Mouse (Mus musculus): ENCODE results near the gene Mdp1. TPM values are rescaled to one million over a fixed set of nuclear protein-coding genes. Genes with fewer than 3 reads are reported as not detected.
A peak's percentile ranks its signal among the peaks of the same experiment; 100 is the strongest.

The Mdp1 gene
- polyA plus RNA-seq, 1 experiment from 2014 or later, result 71.3 TPM

DNA sequence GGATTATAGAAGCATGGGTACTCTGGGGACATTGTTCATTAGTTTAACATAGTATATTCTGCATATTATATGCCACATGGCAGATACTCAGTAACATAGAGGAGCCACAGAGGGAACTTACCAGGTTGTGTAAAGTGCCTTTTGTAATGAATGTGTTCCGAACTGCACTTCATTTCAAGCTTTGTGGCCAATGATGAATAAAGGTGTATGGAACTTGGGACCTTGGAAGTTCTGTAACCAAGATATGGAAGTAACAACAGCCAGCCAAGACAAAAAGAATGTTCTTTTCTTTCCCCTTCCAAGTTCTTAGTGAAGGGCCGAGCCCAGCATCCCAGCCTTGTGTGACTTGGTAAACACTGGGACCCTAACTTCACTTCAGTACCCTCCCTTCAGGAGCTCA, 10.4 kb downstream of the Mdp1 start, which contains the start of gene Tssk4:
Tssk4 (plus strand) TSS at position 301 of the 400 bp plus-strand sequence.
- Histone ChIP-seq H3K4me2 (ENCODE audit: low read length) (no peak within 1 kb of the TSS), H3K4me3 (replicated peaks; ENCODE audit: low read length) (no peak within 1 kb of the TSS), H3K27me3 (replicated peaks; ENCODE audit: control insufficient read depth, insufficient read depth, low read length) (no peaks in the 10 kb centered on the region), H3K9ac (replicated peaks; ENCODE audit: low read depth, low read length) (no peak within 1 kb of the TSS), H3K4me1 (replicated peaks; ENCODE audit: control insufficient read depth, insufficient read depth, low read length) (peaks cover 4% of the 10 kb centered on the region), H3K27ac (ENCODE audit: low read length) (no peak within 1 kb of the TSS), H3K9me3 (ENCODE audit: control insufficient read depth, low read length) (no peaks in the 10 kb centered on the region), H3K36me3 (ENCODE audit: control insufficient read depth, insufficient read depth) (no peaks in the 10 kb centered on the region)
- 96% methylated on average over 2 of the region's 2 CpGs for WGBS
- no peak for ATAC-seq

DNA sequence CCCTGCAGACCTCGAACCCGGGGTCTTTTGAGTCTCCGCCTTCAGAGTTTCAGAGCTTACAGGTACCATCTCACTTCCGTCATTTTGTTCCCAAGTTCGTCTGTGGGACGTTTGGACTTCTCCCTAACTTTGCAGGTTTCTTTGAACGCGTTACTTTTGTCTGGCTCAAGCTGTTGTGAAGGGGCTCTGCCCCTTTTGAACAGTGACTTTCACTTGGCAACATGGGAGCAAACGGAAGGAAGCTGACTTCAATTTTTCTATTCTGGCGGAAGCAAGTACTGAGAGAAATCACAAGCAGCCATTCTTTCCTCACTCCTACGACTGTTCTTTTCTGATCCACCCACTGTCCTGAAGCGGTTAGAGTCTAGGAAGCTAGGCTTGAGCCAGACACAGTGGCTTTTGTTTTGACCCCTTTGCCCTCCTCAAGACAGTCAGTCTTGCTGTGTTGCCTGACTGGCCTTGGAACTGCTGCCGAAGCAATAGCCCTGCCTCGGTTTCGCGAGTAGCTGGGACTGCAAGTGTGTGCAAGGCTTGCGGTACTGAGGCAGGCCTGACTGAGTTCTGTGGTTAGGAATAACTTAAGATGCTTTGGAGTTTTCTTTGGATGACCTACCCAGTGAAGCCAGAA, 15.9 kb downstream of the Mdp1 start:
- H3K9me3 ChIP-seq (ENCODE audit: control insufficient read depth, low read length), result no peaks in the 10 kb centered on the region
- H3K4me1 ChIP-seq (replicated peaks; ENCODE audit: control insufficient read depth, insufficient read depth, low read length), result peaks cover 21% of the 10 kb centered on the region
- no peak for ATAC-seq
- H3K27ac ChIP-seq (ENCODE audit: low read length), result no peak overlapping the region
- H3K36me3 ChIP-seq (ENCODE audit: control insufficient read depth, insufficient read depth), result peaks cover 9% of the 10 kb centered on the region
- H3K27me3 ChIP-seq (replicated peaks; ENCODE audit: control insufficient read depth, insufficient read depth, low read length), result no peaks in the 10 kb centered on the region
- H3K9ac ChIP-seq (replicated peaks; ENCODE audit: low read depth, low read length), result peak overlapping the region; percentile 97
- WGBS, result 25% methylated on average over 17 of the region's 17 CpGs
- peak overlapping the region; percentile 99 for H3K4me3 ChIP-seq (replicated peaks; ENCODE audit: low read length)
- peak overlapping the region; percentile 84 for H3K4me2 ChIP-seq (ENCODE audit: low read length)

DNA sequence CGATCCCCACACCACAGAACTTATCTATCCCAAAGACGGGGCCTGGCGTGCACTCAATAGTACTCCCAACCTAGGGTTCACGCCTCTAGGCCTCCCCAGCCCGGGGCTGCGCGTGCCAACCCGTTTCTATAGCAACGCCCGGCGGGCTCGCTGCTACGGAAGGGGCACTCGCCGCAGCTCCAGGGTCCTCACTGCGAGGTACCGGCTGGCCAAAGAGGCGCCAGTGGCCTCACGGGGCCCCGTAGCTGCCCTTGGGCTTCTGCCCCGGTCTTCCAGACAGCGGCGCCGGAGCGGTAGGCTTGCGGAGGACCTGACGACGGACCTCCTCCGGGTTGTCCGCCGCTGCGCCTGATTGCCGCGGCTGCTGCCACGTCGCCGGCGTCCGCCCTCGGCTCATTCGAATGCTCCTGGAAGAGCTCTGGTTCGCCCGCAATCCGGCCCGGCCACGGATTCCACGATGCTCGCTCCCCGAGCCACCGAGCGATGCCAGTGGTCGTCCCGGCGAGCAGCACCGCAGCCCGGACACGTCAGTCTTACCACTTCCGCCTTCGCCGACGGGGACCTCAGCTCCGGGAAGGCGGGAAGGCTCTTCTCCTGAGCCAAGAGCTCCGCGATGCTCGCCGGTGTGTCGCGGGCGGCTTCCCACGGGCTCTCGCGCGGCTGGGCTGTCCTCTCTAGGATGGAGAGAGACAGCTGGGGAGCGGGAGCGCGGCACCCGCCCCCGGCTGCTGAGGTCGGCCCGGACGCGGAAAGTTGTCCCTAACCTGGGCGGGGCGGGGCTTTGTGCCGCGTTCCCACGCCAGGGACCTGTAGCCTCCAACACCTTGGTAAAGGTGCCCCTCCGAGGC, 17.0 kb downstream of the Mdp1 start, which contains the start of gene Tm9sf1:
Tm9sf1 (minus strand) TSS at position 747 of the 848 bp plus-strand sequence.
- Histone ChIP-seq H3K9me3 (ENCODE audit: control insufficient read depth, low read length) (no peaks in the 10 kb centered on the region), H3K9ac (replicated peaks; ENCODE audit: low read depth, low read length) (peak within 1 kb of the TSS; percentile 97), H3K4me1 (replicated peaks; ENCODE audit: control insufficient read depth, insufficient read depth, low read length) (peaks cover 21% of the 10 kb centered on the region), H3K27me3 (replicated peaks; ENCODE audit: control insufficient read depth, insufficient read depth, low read length) (no peaks in the 10 kb centered on the region), H3K36me3 (ENCODE audit: control insufficient read depth, insufficient read depth) (peaks cover 9% of the 10 kb centered on the region), H3K4me3 (replicated peaks; ENCODE audit: low read length) (peak within 1 kb of the TSS; percentile 99), H3K4me2 (ENCODE audit: low read length) (peak within 1 kb of the TSS; percentile 84), H3K27ac (ENCODE audit: low read length) (peak within 1 kb of the TSS; percentile 97)
- ATAC-seq, result peak; percentile 91
- WGBS, result under 1% methylated on average over 89 of the region's 89 CpGs

DNA sequence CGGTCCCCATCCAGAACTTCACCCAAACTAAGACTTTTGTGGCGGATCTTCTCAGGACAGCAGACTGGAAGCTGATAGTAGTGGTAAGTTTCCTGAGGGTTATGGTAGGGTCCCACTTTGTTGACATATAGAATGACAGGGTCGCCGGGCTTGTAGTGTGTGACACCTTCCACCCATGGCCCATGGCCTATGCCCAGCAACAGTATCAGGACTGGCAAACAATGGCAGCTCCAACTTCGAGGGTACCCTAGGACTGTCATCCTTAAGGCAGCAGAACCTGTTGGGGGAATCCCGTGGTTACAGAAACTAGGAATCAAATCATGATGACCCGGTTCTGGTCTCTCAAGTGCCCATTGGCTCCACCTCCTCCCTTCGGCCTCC, 17.6 kb downstream of the Mdp1 start:
- Histone ChIP-seq H3K27me3 (replicated peaks; ENCODE audit: control insufficient read depth, insufficient read depth, low read length) (no peaks in the 10 kb centered on the region), H3K9me3 (ENCODE audit: control insufficient read depth, low read length) (no peaks in the 10 kb centered on the region), H3K4me2 (ENCODE audit: low read length) (peak overlapping the region; percentile 84), H3K27ac (ENCODE audit: low read length) (peak overlapping the region; percentile 97), H3K9ac (replicated peaks; ENCODE audit: low read depth, low read length) (peak overlapping the region; percentile 97), H3K4me1 (replicated peaks; ENCODE audit: control insufficient read depth, insufficient read depth, low read length) (peaks cover 21% of the 10 kb centered on the region), H3K36me3 (ENCODE audit: control insufficient read depth, insufficient read depth) (peaks cover 14% of the 10 kb centered on the region), H3K4me3 (replicated peaks; ENCODE audit: low read length) (peak overlapping the region; percentile 99)
- peak; percentile 35 for ATAC-seq
- WGBS, result 23% methylated on average over 8 of the region's 8 CpGs

DNA sequence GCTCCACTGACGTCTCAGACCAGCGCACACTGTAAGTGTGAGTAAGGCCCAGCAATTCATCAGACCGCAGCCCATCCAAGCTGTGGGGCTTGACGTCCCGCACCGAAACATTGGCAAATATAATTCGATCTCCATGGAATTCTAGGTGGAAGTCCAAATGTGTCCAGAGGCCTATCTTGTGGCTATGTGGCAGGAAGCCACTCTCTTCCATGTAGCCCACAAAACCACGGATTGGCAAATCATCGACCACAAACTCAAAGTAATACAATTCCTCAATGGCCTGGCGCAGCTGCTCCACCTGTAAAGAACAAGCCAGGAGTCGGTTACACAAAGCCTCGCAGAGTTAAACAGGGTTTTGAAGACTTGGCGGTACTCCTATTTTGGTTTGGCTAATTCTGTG, 19.0 kb downstream of the Mdp1 start:
- H3K4me1 ChIP-seq (replicated peaks; ENCODE audit: control insufficient read depth, insufficient read depth, low read length), result peaks cover 21% of the 10 kb centered on the region
- no peaks in the 10 kb centered on the region for H3K9me3 ChIP-seq (ENCODE audit: control insufficient read depth, low read length)
- H3K36me3 ChIP-seq (ENCODE audit: control insufficient read depth, insufficient read depth), result peaks cover 20% of the 10 kb centered on the region
- H3K4me3 ChIP-seq (replicated peaks; ENCODE audit: low read length), result no peak overlapping the region
- WGBS, result 98% methylated on average over 13 of the region's 13 CpGs
- no peak overlapping the region for H3K9ac ChIP-seq (replicated peaks; ENCODE audit: low read depth, low read length)
- H3K27me3 ChIP-seq (replicated peaks; ENCODE audit: control insufficient read depth, insufficient read depth, low read length), result no peaks in the 10 kb centered on the region
- no peak for ATAC-seq
- H3K4me2 ChIP-seq (ENCODE audit: low read length), result no peak overlapping the region
- no peak overlapping the region for H3K27ac ChIP-seq (ENCODE audit: low read length)

DNA sequence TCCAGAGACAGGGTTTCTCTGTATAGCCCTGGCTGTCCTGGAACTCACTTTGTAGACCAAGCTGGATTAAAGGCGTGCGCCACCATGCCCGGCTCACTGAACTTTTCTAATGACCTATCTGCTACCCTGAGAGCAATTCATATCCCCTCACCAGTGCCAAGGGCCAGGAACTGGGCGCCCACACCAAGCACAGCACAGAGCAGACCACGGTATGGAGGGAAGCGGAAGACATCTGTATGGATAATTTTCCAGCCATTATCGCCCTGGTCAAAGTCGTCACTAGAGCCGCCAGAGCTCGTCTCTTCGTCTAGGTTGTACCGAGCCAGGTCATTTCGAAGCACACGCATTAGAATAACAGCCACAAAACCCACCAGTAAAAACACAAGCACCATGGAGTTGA, 19.5 kb downstream of the Mdp1 start:
- Histone ChIP-seq H3K27ac (ENCODE audit: low read length) (no peak overlapping the region), H3K4me1 (replicated peaks; ENCODE audit: control insufficient read depth, insufficient read depth, low read length) (peaks cover 24% of the 10 kb centered on the region), H3K4me3 (replicated peaks; ENCODE audit: low read length) (no peak overlapping the region), H3K9me3 (ENCODE audit: control insufficient read depth, low read length) (no peaks in the 10 kb centered on the region), H3K36me3 (ENCODE audit: control insufficient read depth, insufficient read depth) (peaks cover 20% of the 10 kb centered on the region), H3K27me3 (replicated peaks; ENCODE audit: control insufficient read depth, insufficient read depth, low read length) (no peaks in the 10 kb centered on the region), H3K9ac (replicated peaks; ENCODE audit: low read depth, low read length) (no peak overlapping the region), H3K4me2 (ENCODE audit: low read length) (no peak overlapping the region)
- WGBS, result 98% methylated on average over 14 of the region's 14 CpGs
- no peak for ATAC-seq

DNA sequence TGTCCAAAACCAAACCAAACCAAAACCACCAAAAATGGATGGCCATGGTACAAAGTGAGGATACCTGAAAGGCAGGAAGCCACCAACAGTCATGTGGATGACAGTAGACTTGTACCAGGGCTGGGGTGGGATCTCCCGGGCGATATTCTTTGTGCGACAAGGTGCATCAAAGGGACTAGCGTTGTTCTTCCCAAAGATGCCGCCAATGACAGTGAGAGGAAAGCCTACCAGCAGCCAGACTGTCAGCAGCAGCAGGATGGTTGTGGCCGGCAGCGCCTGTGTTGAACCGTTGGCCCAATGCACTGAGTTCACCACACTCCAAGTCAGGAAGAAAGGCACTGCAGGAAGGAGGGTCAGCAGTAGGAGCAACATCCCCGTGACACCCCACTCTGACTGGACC, 22.5 kb downstream of the Mdp1 start, which contains the start of gene Gm49378:
Gm49378 (minus strand) TSS at position 101 of the 400 bp plus-strand sequence.
- Histone ChIP-seq H3K36me3 (ENCODE audit: control insufficient read depth, insufficient read depth) (peaks cover 22% of the 10 kb centered on the region), H3K9me3 (ENCODE audit: control insufficient read depth, low read length) (no peaks in the 10 kb centered on the region), H3K9ac (replicated peaks; ENCODE audit: low read depth, low read length) (no peak within 1 kb of the TSS), H3K4me1 (replicated peaks; ENCODE audit: control insufficient read depth, insufficient read depth, low read length) (peaks cover 24% of the 10 kb centered on the region), H3K4me3 (replicated peaks; ENCODE audit: low read length) (no peak within 1 kb of the TSS), H3K27ac (ENCODE audit: low read length) (no peak within 1 kb of the TSS), H3K27me3 (replicated peaks; ENCODE audit: control insufficient read depth, insufficient read depth, low read length) (no peaks in the 10 kb centered on the region), H3K4me2 (ENCODE audit: low read length) (no peak within 1 kb of the TSS)
- 95% methylated on average over 9 of the region's 9 CpGs for WGBS
- ATAC-seq, result no peak

DNA sequence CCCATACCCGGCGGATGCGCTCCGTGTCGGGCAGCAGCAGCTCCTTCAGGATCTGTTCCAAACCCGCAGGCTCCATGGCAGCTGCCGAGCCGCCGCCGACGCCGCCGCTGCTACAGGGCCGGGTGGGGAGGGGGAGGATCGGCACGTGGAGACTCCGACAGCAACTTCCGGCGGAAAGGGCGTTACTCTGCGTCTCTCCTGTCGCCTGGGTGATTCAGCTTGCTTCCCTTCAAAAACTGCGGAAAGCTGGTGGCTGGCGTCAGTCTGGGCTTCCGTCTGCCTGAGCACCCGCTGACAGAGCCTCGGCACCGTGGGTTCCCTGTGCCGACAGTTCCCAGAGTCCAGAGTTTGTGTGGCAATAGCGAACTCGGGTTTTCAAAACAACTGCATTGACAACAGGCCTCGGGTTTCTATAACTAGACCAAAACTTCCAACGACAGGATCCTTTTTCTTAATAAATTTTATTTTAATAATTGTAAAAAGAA, 24.7 kb downstream of the Mdp1 start, which contains the start of gene Ipo4:
Ipo4 (minus strand) TSS at position 435 of the 485 bp plus-strand sequence.
- WGBS, result 1% methylated on average over 33 of the region's 33 CpGs
- ATAC-seq, result peak; percentile 96
- H3K36me3 ChIP-seq (ENCODE audit: control insufficient read depth, insufficient read depth), result peaks cover 18% of the 10 kb centered on the region
- H3K27ac ChIP-seq (ENCODE audit: low read length), result peak within 1 kb of the TSS; percentile 73
- peak within 1 kb of the TSS; percentile 72 for H3K4me3 ChIP-seq (replicated peaks; ENCODE audit: low read length)
- H3K9me3 ChIP-seq (ENCODE audit: control insufficient read depth, low read length), result no peaks in the 10 kb centered on the region
- no peaks in the 10 kb centered on the region for H3K27me3 ChIP-seq (replicated peaks; ENCODE audit: control insufficient read depth, insufficient read depth, low read length)
- H3K4me1 ChIP-seq (replicated peaks; ENCODE audit: control insufficient read depth, insufficient read depth, low read length), result peaks cover 18% of the 10 kb centered on the region
- peak within 1 kb of the TSS; percentile 72 for H3K9ac ChIP-seq (replicated peaks; ENCODE audit: low read depth, low read length)
- peak within 1 kb of the TSS; percentile 92 for H3K4me2 ChIP-seq (ENCODE audit: low read length)

DNA sequence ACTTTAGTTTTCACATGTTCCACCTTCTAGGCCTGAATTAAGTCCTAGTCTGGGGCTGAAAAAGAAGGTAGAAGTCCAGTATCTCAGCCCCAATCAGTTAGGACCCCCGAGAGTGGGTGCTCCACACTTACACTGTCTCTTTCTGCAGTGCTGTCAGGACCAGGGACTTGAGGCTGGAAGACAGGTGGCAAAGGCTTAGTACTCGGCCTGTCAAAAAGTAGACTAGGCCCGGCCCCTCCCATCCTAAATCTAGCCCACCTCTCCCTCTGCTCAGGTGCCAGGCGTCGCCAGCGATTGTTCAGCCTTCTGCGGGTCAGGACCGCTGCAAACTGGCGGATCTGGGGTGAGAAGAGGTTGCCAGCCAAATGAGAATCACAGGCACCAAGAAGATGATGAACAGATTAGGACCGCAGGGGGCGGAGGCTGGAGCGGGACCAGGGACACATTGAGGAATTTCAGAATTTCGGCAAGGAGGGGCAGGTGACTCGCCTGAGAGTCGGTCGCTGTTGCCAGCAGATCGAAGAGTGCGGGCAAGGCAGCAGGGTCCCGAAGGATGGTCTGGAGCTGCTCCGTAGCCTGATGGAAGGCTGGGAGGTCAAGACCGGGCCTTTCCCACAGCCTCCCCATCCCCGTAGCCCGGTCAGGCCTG, 25.3 kb downstream of the Mdp1 start:
- Histone ChIP-seq H3K4me3 (replicated peaks; ENCODE audit: low read length) (peak overlapping the region; percentile 72), H3K4me2 (ENCODE audit: low read length) (peak overlapping the region; percentile 92), H3K27me3 (replicated peaks; ENCODE audit: control insufficient read depth, insufficient read depth, low read length) (no peaks in the 10 kb centered on the region), H3K9ac (replicated peaks; ENCODE audit: low read depth, low read length) (peak overlapping the region; percentile 72), H3K9me3 (ENCODE audit: control insufficient read depth, low read length) (no peaks in the 10 kb centered on the region), H3K27ac (ENCODE audit: low read length) (peak overlapping the region; percentile 73), H3K4me1 (replicated peaks; ENCODE audit: control insufficient read depth, insufficient read depth, low read length) (peaks cover 18% of the 10 kb centered on the region), H3K36me3 (ENCODE audit: control insufficient read depth, insufficient read depth) (peaks cover 19% of the 10 kb centered on the region)
- peak; percentile 35; the same call in 1 of the 2 replicates for ATAC-seq
- WGBS, result 4% methylated on average over 23 of the region's 23 CpGs
